Mouse (Mus musculus) macrophage (primary cell): Measurements from ENCODE around the gene Tmem127. TPM values are rescaled to one million over a fixed set of nuclear protein-coding genes. Genes with fewer than 3 reads are reported as not detected.
"Not testable (repeated sequence)": the region's sequence is repeated elsewhere in the genome, so short reads cannot be mapped to it uniquely, and the experiment has no call there.

ENCODE experiments used
- H3K27ac ChIP-seq: fragments of 350-480 bp; formaldehyde crosslinking; 2 replicates; pipeline ENCODE4 v1.9.0; 2021
- H3K36me3 ChIP-seq: fragments of 350-480 bp; formaldehyde crosslinking; 2 replicates; pipeline ENCODE4 v1.9.0; 2021; ENCODE audit errors: inconsistent target
- H3K4me3 ChIP-seq: fragments of 350-480 bp; formaldehyde crosslinking; 2 replicates; pipeline ENCODE4 v1.9.0; 2021; ENCODE audit errors: inconsistent target
- H3K79me2 ChIP-seq: fragments of 350-480 bp; formaldehyde crosslinking; 2 replicates; pipeline ENCODE4 v1.9.0; 2021; ENCODE audit errors: inconsistent target
- WGBS: methylation state at CpG from one replicate; pipeline ENCODE4 v1.1.7; 2026; ENCODE audit warnings: inconsistent platforms; ENCODE audit not compliant: missing documents; 5-methylcytosine and 5-hydroxymethylcytosine counted together
- polyA plus RNA-seq: library from polyadenylated mRNA; stranded (reverse); fragments of 250-400 nt; gene quantifications from 3 replicates; pipeline ENCODE4 v1.2.4, GENCODE M21; 2018; ENCODE audit warnings: inconsistent platforms

Gene Tmem127
- polyA plus RNA-seq, 1 experiment from 2014 or later, result 70.2 TPM

- Histone ChIP-seq H3K79me2 (peaks cover 99% of the 10 kb centered on the region), H3K27ac (no peak overlapping the region), H3K36me3 (no peaks in the 10 kb centered on the region), H3K4me3 (no peak overlapping the region)
- 92% methylated on average over 5 of the region's 5 CpGs for WGBS
Measured at GRCm38 (mm10) chr2:127275551-127276320, 28.0 kb downstream of the Tmem127 start.

- Histone ChIP-seq H3K79me2 (peaks cover 100% of the 10 kb centered on the region), H3K27ac (no peak overlapping the region), H3K4me3 (no peak overlapping the region), H3K36me3 (no peaks in the 10 kb centered on the region)
Measured at GRCm38 (mm10) chr2:127278162-127278561, 30.5 kb downstream of the Tmem127 start.

- H3K79me2 ChIP-seq, result no peaks in the 10 kb centered on the region
- WGBS, result 98% methylated on average over 4 of the region's 4 CpGs
- H3K4me3 ChIP-seq, result no peak overlapping the region
- peaks cover 47% of the 10 kb centered on the region for H3K36me3 ChIP-seq
- no peak overlapping the region for H3K27ac ChIP-seq
Measured at GRCm38 (mm10) chr2:127292250-127292649, 44.5 kb downstream of the Tmem127 start.

- H3K79me2 ChIP-seq, result no peaks in the 10 kb centered on the region
- H3K27ac ChIP-seq, result no peak overlapping the region
- H3K36me3 ChIP-seq, result peaks cover 49% of the 10 kb centered on the region
- H3K4me3 ChIP-seq, result no peak overlapping the region
- WGBS, result 96% methylated on average over 7 of the region's 7 CpGs
Measured at GRCm38 (mm10) chr2:127297001-127297805, 49.5 kb downstream of the Tmem127 start.

GRCm38 (mm10) chr2:127298056-127298455 lies 50.3 kb downstream of the Tmem127 start:
- H3K36me3 ChIP-seq, result peaks cover 41% of the 10 kb centered on the region; the same call in 1 of the 2 replicates

GRCm38 (mm10) chr2:127300701-127301100 lies 53.0 kb downstream of the Tmem127 start:
- H3K27ac ChIP-seq, result no peak overlapping the region
- WGBS, result 72% methylated on average over 3 of the region's 3 CpGs
- no peaks in the 10 kb centered on the region for H3K79me2 ChIP-seq
- no peak overlapping the region for H3K4me3 ChIP-seq
- peaks cover 33% of the 10 kb centered on the region; the same call in 1 of the 2 replicates for H3K36me3 ChIP-seq

More at GRCm38 (mm10) chr2:127298056-127298455, 50.3 kb downstream of the Tmem127 start:
- H3K4me3 ChIP-seq, result no peak overlapping the region
- 79% methylated on average over 1 of the region's 1 CpGs for WGBS
- no peaks in the 10 kb centered on the region for H3K79me2 ChIP-seq
- no peak overlapping the region for H3K27ac ChIP-seq

- Histone ChIP-seq H3K4me3 (no peak overlapping the region), H3K79me2 (no peaks in the 10 kb centered on the region), H3K36me3 (peaks cover 21% of the 10 kb centered on the region; the same call in 1 of the 2 replicates), H3K27ac (no peak overlapping the region)
- WGBS, result 78% methylated on average over 3 of the region's 3 CpGs
Measured at GRCm38 (mm10) chr2:127301883-127302282, 54.2 kb downstream of the Tmem127 start.

GRCm38 (mm10) chr2:127304192-127304591 lies 56.5 kb downstream of the Tmem127 start:
- WGBS, result 89% methylated on average over 3 of the region's 4 CpGs

GRCm38 (mm10) chr2:127304609-127305210 lies 57.0 kb downstream of the Tmem127 start:
- H3K4me3 ChIP-seq, result no peak overlapping the region
- no peak overlapping the region for H3K27ac ChIP-seq
- H3K79me2 ChIP-seq, result no peaks in the 10 kb centered on the region
- WGBS, result 93% methylated on average over 3 of the region's 3 CpGs
- no peaks in the 10 kb centered on the region for H3K36me3 ChIP-seq

More at GRCm38 (mm10) chr2:127304192-127304591, 56.5 kb downstream of the Tmem127 start:
- H3K79me2 ChIP-seq, H3K4me3 ChIP-seq, H3K36me3 ChIP-seq, H3K27ac ChIP-seq: not testable (repeated sequence)

- H3K27ac ChIP-seq, result no peak overlapping the region
- H3K4me3 ChIP-seq, result no peak overlapping the region
- no peaks in the 10 kb centered on the region for H3K79me2 ChIP-seq
- no peaks in the 10 kb centered on the region for H3K36me3 ChIP-seq
Measured at GRCm38 (mm10) chr2:127306123-127306522, 58.4 kb downstream of the Tmem127 start.

- no peaks in the 10 kb centered on the region for H3K36me3 ChIP-seq
- H3K4me3 ChIP-seq, result no peak overlapping the region
- no peak overlapping the region for H3K27ac ChIP-seq
- no peaks in the 10 kb centered on the region for H3K79me2 ChIP-seq
- 49% methylated on average over 3 of the region's 3 CpGs for WGBS
Measured at GRCm38 (mm10) chr2:127307179-127307578, 59.5 kb downstream of the Tmem127 start.

GRCm38 (mm10) chr2:127308660-127309059 lies 61.0 kb downstream of the Tmem127 start:
- 89% methylated on average over 2 of the region's 2 CpGs for WGBS

GRCm38 (mm10) chr2:127310246-127310645 lies 62.5 kb downstream of the Tmem127 start:
- Histone ChIP-seq H3K27ac (no peak overlapping the region), H3K79me2 (no peaks in the 10 kb centered on the region), H3K36me3 (no peaks in the 10 kb centered on the region), H3K4me3 (no peak overlapping the region)
- 34% methylated on average over 2 of the region's 2 CpGs for WGBS

More at GRCm38 (mm10) chr2:127308660-127309059, 61.0 kb downstream of the Tmem127 start:
- Histone ChIP-seq H3K4me3 (no peak overlapping the region), H3K36me3 (no peaks in the 10 kb centered on the region), H3K27ac (no peak overlapping the region), H3K79me2 (no peaks in the 10 kb centered on the region)

GRCm38 (mm10) chr2:127310685-127311084 lies 63.0 kb downstream of the Tmem127 start:
- H3K36me3 ChIP-seq, result no peaks in the 10 kb centered on the region
- H3K27ac ChIP-seq, result no peak overlapping the region
- 53% methylated on average over 7 of the region's 7 CpGs for WGBS

More at GRCm38 (mm10) chr2:127310685-127311084, 63.0 kb downstream of the Tmem127 start:
- no peak overlapping the region for H3K4me3 ChIP-seq
- no peaks in the 10 kb centered on the region for H3K79me2 ChIP-seq
